Mouse (Mus musculus) mature B cell (primary cell): ENCODE data around the gene Gabrr2.

Experiments
- in situ Hi-C: fragments of 300-500 bp; cut with MboI; formaldehyde crosslinking; loops from 2 replicates; pipeline ENCODE4 v1.14.3; 2019

Gabrr2 gene

DNA sequence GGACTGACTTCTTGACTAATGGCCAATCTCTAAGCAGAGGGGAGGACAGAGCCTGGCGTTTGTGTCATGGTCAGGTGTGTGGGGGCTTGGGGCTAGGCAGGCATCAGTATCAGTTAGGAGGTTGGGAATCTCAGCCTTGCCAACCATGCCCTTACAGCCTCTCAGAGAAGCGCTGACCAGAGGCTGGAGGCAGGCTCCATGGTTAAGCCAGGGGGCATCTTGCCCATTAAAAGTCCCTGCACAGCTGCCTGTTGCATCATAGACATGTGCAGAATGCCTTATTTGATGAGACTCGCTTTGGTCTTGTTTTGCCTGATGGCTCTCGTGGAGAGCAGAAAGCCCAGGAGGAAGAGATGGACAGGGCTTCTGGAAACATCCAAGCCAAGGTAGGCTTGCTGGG lies at the start of gene Gabrr2:
Gene Gabrr2 (plus strand): TSS at position 19 of the 400 bp plus-strand sequence.
- in situ Hi-C loops: no loop called here

DNA sequence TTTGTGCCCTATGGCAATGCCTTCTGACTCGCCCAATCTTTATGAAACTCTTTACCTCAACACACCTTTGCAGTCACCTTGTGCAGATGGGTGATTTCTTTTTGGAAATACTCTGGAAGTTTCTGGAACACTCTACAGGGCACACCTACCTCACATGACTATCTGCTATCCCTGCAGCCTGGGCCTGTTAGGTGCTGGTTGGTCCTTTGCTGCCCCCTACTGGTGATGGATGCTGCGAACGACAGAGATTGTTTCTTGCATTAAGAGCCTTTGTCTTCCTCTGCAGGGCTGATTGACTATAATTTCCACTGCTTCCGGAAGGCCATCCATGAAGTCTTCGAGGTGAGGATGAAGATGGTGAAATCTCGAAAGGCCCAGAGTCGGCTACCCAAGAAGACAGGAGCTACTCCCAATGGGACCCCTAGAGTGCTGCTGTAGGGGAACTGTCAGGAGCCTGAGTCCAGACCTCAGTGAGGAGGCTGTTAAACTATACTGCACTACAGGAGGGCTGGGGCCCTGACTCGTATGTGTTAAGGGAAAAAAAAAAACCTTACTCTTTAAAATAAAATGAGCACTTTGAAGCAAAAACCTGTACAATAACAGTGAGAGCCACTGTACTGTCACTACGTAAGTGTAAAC lies 44.3 kb upstream of the Gabrr2 start:
- in situ Hi-C loops: no loop called here

DNA sequence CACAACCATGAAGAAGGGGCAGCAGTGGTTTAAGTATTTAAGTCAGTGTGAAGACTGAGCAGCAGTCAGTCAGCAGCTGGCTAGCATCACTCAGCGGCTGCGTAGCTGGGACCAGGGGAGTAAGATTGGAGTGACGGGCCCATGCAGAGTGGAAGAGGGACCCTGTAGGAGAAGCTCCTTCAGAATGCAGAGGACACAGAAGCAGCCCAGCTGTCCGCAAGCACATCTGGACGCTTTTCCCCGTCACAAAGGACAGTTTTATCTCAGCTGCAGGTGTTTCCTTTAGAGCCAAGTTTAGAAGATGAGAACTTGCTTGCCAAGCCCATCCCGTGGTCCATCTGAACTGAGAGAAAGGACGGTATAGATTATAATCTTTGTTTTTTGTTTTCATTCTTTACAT lies 38.4 kb upstream of the Gabrr2 start:
- in situ Hi-C loops: no loop called here

DNA sequence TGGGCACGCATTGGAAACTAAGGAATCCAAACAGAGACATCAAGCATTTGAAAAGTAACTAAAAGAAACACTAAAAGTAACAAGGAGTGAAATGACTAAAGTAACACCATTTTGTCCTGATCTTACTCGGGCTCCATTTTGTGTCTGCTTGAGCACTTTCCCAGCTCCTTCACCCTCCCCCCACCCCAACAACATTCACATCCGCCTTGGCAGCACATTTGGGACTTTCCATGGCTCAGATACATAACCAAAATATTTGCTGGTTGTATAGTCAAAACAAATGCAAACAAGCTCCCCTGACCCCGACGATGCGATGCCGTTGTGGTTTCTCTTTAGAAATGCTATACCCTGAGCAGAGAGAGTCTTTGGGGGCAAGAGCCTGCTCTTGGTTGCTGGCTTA lies 33.7 kb upstream of the Gabrr2 start:
- in situ Hi-C loops: no loop called here

DNA sequence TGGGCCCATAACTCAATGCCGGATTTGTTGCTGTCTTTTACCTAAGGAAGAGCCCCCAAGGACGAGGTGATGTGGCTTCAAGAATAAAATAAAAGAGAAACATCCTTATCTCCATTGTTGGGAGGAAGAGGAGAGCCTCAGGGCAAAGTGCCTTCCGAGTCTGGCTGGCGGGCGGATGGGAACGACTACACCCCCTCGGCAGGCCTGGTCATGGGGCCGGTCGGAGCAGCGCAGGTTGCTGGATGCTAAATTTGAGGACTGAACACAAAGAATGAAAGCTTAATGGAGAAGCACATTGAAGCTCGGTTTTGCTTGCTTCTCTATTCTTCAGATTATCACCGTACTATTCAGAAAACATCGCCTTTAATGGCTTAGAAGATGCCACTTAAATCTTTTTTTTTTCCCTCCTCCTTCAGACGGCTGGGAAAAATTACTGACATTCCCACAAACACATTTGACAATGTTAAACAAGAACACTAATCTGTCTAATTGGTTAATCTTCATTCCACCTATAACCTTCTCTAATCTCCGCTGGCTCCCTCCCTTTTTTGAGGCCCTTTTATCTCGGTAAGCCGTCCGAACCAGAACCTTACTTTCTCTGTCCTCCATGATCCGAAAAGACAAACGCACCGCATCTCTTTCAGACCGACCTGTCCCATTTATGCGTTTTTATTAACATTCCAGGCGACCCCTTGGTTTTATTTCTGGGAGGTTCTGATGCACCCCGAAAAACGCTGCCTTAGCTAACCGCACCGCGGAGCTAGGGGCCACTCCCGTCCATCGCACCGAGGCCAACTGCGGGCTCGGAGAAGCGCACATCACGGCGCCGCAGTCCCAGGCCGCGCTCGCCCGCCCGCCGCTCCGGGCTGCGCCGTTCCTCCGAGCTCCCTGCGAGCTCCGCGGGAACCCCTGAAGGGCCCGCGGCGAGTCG lies 32.3 kb upstream of the Gabrr2 start:
- in situ Hi-C loops: no loop called here

DNA sequence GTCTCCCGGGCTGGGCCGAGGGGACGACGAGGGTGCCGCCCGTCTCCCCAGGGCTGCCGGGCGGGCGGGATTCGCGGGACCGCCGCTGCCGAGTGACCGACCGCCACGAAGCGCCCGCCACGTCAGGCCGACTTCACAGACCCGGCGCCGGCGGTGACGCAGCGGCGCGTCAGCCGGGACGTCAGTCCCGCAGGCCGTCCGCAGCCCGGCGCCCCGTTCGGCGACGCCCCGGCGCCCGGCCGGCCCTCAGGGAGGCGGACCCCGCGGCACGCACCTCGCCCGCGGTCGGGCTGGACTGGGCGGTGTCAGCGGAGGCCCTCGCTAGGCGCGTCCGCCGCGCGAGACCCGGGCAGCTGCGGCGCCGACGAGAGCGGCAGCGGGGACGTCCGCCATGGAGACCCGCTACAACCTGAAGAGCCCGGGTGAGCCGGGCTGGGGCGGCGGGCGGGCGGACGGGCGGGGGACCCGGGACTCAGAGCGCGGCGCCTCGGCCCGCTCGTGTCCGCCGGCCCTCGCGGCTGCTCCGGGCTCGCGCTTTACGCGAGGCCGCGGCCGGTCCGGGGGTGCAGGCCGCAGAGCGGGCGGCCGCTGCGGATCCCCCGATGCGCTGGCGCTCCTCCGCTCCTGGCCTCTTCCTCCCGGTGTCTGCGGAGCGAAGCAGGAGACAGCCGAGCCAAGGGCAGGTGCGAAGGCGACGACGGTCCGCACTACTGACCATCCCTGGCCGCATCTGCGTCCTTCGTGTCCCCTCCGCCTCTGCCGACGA lies 31.4 kb upstream of the Gabrr2 start, which contains the start of gene Ube2j1:
Gene Ube2j1 (plus strand): TSS at position 222 of the 766 bp plus-strand sequence.
- in situ Hi-C loops: no loop called here

DNA sequence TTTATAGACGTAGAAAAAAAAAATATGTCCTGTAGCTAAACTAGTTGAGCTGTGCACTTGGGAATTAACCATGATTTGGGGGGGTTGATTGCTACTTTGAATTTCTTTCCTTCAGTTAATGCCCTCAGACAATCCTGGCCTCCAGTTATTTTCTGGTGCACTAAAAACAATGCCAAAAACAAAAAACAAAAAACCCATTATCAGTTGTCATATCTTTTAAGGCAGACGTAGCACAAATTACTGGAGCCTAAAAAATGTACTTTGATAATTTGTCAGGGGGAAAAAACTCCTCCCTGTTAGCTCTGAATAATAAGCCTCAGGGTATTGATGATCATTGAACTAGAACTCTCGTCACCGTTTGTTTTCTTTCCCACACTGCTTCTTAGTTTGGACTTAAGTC lies 30.8 kb upstream of the Gabrr2 start:
- in situ Hi-C loops: no loop called here

DNA sequence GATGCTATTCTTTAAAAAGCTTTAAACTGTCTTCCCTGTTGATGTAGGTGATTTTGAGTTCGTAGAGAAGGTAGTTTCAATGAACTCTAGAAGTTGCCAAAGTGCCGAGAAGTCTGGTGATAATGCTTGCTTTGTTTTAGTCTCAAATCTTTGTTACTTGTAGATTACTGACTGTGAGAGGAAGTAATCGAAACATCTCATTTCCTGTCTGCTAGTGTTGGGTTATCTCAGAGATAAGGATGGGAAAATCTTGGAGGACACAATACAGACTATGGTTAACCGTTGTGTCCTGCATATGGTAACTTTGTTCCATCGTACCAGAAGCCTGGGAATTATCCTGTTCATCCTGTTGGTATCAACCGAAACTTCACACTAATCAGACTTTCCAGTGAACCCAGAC lies 29.3 kb upstream of the Gabrr2 start:
- in situ Hi-C loops: no loop called here

DNA sequence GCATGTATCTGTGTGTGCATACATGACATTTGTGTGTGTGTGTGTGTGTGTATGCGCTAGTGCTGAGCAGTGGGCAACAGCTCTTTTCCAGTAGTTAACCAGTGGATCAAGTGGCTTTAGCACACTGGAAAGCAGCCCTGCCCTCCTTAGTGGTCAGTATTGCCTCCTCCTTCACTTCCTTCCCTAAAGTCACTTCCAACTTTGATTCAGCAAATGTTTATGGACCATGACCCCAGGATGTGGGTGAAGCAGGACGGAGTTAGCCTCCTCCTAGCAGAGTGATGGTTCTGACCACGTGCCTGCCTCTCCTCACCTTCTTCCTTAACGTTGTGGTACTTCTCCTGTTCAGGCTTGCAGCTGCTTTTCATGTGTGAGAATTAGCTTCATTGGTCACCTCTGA lies 23.0 kb upstream of the Gabrr2 start:
- in situ Hi-C loops: no loop called here

DNA sequence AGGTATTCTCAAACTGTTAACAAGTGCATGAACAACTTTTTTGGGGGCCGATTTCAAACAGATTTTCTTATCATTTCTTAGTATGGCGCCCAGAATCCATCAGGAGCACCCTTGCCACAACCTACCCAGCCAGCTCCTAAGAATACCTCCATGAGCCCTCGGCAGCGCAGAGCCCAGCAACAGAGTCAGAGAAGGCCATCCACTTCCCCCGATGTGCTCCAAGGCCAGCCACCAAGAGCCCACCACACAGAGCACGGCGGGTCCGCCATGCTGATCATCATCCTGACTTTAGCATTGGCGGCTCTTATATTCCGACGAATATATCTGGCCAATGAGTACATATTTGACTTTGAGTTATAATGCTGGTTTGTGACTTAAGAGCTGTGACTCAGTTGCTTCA lies 13.2 kb upstream of the Gabrr2 start:
- in situ Hi-C loops: no loop called here

DNA sequence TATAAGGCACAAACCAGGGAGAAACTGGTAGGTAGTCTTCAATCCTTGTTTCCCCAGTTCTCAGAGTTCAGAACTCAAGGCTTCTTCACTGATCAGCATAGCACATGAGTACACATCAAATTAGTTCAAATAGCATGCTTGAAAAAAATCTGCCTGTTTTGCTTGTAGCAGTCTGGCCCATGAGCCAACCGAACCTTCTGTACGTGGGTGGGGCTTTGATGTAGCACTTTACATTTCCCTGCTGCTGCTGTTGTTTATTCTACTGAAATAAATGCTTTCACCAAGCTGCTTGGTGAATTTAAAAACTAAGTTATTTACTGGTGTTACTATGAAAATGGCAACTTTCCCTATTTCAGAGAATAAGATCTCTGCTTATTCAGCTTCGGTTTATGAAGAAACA lies 10.7 kb upstream of the Gabrr2 start:
- in situ Hi-C loops: no loop called here

DNA sequence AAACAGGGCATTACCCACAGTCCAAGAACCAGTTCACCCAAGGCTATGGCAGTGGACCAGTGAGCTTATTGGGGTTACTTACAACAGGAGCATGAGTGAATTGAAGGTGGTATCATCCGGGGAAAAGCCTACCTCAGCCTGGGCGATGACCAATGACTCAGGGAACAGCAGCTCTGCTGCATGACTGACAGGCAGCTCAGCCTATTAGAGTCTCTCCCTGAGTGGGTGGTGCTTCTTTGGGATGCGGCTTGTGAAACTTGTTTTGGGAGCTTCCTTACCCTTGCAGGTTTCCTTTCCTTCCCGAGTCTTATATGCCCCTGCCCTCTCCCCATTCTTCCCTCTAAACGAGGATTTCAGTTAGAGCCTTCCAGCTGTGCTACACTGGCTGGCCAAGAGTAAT lies 10.1 kb upstream of the Gabrr2 start:
- in situ Hi-C loops: no loop called here

DNA sequence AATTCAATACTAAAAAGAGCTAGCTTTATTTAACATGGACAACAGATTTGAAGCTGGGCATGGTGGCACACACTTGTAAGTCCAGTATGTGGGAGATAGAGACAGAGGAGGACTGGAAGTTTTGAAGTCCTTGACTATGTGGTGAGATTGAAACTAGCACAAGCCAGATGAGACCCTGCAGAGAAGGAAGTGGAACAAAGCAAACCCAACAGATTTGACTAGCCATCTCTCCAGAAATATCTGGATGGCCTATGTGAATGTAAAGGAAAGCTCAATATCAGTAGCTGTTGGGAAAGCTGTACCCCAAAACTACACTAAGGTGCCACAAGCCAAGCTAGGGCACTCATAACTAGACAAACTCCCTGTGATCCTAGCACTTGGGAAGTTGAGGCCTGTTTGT lies 8.4 kb upstream of the Gabrr2 start:
- in situ Hi-C loops: no loop called here

DNA sequence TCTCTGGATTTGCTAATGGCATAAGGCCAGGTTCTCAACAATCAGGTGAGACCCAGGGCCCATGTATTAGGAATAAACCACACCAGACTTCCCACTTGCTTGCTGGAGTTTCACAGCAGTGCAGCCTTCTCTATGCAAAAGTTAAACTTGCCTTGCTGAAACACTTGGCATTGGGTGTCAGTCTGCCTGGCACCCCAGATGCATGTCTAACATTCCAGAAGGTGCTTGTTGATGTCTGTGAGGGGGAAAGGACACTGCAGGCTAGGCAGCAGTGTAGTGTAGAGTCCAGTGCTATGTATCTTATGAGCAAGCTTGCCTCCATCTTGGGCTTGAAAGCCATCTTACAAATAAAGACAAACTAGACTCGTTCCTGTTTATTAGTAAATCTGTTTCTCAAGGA lies 6.5 kb upstream of the Gabrr2 start:
- in situ Hi-C loops: no loop called here

DNA sequence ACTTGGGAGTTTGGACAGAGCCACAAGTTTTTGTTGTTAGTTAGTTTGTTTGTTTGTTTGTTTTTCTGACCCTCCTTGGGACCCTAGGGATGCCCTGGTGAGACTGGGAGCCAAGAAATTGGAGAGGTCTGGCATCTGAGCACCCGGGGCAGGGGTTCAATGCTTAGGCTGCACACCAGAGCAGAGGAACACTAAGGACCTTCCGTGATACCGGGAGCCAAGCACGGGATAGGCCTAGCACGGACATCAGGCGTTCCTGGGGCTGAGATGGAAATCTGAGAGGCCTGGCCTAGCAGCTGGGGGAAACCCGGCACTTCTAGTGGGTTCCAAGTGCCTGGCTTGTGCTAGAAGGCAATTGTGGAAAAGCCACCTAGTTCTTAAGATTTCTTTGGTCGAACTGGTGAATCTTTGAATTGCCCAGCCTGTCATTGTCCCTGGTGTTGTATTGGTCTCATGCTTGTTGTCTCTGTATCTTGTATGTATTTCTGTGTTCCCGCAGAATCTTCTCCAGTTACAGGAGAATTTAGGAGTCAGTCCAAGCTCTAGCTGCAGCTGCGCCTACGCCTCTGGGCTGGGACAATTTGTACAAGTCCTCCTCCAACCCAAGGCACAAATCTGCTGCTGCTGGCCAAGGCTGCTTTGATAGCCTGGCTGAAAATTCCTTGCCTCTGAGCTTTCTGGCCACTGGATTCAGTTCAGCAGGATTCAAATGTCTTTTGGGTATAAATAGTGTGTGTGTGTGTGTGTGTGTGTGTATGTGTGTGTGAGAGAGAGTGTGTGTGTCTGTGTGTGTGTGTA lies 4.7 kb upstream of the Gabrr2 start:
- in situ Hi-C loops: no loop called here

DNA sequence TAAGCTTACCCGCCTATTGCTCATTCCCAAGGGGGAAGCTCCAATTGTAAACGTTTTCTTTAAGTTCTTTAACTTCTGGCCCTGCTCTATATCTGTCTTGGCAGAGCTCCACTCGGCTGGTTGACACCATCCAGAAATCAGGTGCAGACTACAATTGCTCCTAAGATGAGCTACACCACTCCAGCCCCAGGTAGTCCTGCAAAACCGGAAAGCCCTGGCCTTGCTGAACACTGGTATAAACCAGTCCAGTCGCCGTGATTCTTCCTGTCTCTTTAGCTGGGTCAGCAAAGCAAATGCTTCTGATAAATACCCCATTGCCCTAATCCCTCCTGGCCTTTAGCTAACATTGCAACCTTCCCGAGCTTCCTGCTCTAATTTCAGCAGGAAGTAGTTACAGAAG lies 1.6 kb upstream of the Gabrr2 start:
- in situ Hi-C loops: no loop called here

DNA sequence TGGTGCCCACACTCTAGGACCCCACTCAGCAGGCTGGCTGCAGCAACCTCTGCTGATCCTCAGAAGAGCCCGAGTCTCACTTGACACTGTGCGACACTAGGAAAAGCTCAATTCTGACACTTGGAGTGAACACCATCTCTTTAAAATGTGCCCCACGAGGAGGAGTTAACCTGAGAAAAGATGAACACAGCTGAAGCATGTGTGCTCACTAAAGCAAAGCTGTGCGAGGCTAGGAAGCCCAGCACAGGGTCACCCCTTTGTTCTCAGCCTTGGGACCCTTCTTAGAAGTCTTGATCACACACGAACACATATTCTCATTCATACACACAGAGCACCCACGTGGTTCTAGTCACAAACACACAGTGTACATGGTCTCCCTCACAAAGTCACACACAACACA lies 2.2 kb downstream of the Gabrr2 start:
- in situ Hi-C loops: no loop called here

DNA sequence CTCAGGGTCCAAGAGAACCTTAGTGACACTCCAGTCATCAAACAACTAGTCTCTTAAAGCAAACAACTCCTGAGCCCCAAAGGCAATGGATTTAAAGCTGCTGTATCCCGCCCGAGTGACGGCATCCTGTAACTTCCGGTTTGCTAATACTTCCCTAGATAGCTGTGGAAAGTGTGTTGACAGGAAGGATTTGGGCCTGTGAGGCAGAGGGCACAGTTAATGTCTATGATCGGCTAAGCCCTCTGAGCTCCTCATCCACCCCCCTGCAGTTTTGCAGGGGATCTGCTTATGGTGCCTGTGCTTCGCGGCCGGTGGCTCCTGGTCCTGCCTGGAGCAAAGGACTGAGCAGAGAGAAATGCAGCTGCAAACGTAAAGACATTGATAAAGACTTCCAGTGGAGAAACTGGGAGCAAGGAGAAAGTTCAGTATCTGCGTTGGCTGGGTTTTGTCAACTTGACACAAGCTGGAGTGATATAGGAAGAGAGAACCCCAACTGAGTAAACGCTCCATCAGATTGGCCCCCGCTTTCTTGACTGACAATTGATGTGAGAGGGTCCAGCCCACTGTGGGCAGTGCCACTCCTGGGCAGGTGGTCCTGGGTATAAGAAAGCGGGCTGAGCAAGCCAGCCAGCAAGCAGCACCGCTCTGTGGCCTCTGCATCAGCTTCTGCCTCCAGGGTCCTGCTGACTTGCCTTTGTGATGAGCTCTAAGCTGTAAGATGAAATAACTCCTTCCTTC lies 3.6 kb downstream of the Gabrr2 start:
- in situ Hi-C loops: no loop called here

DNA sequence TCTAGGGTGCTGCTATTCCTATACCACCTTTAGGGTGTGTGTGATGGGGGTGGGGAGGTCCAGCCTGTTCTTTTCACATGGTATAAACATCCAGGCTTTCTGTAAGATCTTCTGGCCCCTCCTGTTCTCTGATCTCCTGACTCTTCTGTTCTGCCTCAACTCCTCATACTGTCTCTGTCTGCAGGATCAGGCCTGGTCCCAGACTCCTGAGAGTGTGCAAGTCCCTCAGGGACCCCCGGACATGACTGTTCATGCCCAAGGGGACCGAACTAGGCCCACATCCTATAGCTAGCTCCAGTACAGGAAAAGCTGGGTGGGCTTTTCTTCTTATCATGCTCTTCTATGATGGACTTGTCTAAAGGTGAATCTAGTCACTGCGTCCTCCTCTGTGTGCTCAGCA lies 4.5 kb downstream of the Gabrr2 start:
- in situ Hi-C loops: no loop called here

DNA sequence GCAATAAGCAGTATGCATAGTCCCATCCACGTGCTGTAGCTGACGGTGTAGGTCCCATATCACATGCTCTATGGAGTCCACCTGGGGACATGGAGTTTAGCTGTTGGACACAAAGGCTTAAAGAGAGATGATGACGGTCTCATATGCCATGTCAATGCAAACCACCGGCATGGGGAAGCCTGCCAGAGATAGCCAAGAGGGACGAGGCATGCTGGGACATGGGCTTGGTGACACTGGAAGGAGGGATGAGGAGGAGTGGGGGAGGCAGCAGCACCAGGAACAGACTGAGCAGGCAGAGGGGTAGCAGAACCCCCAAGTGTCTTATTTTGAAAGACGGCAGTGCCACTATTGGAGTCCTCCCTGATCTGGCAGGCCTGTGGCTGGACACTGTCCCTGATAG lies 5.0 kb downstream of the Gabrr2 start:
- in situ Hi-C loops: no loop called here

DNA sequence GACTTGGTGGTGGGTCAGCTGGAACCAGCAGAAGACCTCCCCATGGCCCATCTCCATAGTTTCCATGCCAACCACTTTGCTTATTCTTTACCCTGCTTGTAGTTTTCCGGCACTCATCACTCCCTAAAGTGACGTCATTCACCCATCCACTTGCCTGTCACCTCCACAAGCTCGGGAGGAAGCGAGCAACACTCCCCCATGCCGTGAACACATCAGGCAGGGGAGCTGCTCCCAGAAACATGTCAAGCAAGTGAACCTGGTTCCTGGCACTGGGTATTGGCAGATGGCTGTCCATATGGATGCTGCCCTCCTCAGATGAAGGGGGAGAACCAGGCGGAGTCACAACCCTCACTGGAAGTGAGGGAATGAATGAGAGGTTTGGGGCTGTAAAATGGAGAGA lies 6.1 kb downstream of the Gabrr2 start:
- in situ Hi-C loops: no loop called here
